Mouse (Mus musculus) left cerebral cortex, postnatal 25 days (tissue): ENCODE results near the gene Lima1. TPM values are rescaled to one million over a fixed set of nuclear protein-coding genes. Genes with fewer than 3 reads are reported as not detected.
"Not testable (repeated sequence)": the region's sequence is repeated elsewhere in the genome, so short reads cannot be mapped to it uniquely, and the experiment has no call there.

Experiments
- DNase-seq, 2 experiments: peaks; one replicate each; pipeline ENCODE4 v3.0.0; 2022; ENCODE audit warnings: low spot score in 2 of 2, mixed read lengths in 1 of 2
- intact Hi-C: fragments of 180-260 bp; cut with DNase I; formaldehyde crosslinking; loops from one replicate; pipeline ENCODE4 v1.15.1; 2025
- total RNA-seq, 2 experiments: library from RNA; stranded (reverse); gene quantifications; 2 replicates each; pipeline ENCODE4 v1.2.3; 2021

Gene Lima1
- total RNA-seq, 2 experiments from 2014 or later, result 9.1 to 9.3 TPM

- peak in 1 of 2 experiments; percentile 31 for DNase-seq
- intact Hi-C loops, result loop anchor here (10.0 kb wide), 2 partner anchors 127 to 283 kb away; no protein-coding TSS in a partner anchor
Measured at GRCm38 (mm10) chr15:99778148-99778547, 97.1 kb downstream of the Lima1 start.

- intact Hi-C loops, result loop anchor here (2.0 to 10.0 kb wide), 4 partner anchors 48 to 278 kb away; partner anchors contain the start of gene Cox14
- no peak for DNase-seq
Measured at GRCm38 (mm10) chr15:99772925-99773324, 102.3 kb downstream of the Lima1 start.

GRCm38 (mm10) chr15:99772881-99772924 lies 102.6 kb downstream of the Lima1 start, which contains the start of gene Cers5:
Gene Cers5, minus strand, starts transcription at chr15:99772885.
- DNase-seq, result not testable (repeated sequence)
- intact Hi-C loops, result loop anchor here (2.0 to 10.0 kb wide), 4 partner anchors 48 to 278 kb away; partner anchors contain the start of gene Cox14

- intact Hi-C loops, result loop anchor here (2.0 to 10.0 kb wide), 4 partner anchors 48 to 278 kb away; partner anchors contain the start of gene Cox14
- peak; percentile 86 to 87 for DNase-seq
Measured at GRCm38 (mm10) chr15:99772277-99772880, 102.9 kb downstream of the Lima1 start.

GRCm38 (mm10) chr15:99771601-99772276 lies 103.5 kb downstream of the Lima1 start:
- peak; percentile 56 to 64 for DNase-seq
- intact Hi-C loops, result loop anchor here (2.0 to 10.0 kb wide), 4 partner anchors 47 to 277 kb away; partner anchors contain the start of gene Cox14

GRCm38 (mm10) chr15:99771004-99771500 lies 104.2 kb downstream of the Lima1 start:
- intact Hi-C loops, result loop anchor here (5.0 to 10.0 kb wide), 3 partner anchors 134 to 276 kb away; no protein-coding TSS in a partner anchor

GRCm38 (mm10) chr15:99768761-99769160 lies 106.5 kb downstream of the Lima1 start:
- intact Hi-C loops, result no loop called here
- DNase-seq, result no peak

More at GRCm38 (mm10) chr15:99771004-99771500, 104.2 kb downstream of the Lima1 start:
- no peak for DNase-seq

GRCm38 (mm10) chr15:99767467-99767866 lies 107.8 kb downstream of the Lima1 start:
- DNase-seq, result no peak
- intact Hi-C loops, result no loop called here

- intact Hi-C loops, result no loop called here
- peak in 1 of 2 experiments; percentile 18 for DNase-seq
Measured at GRCm38 (mm10) chr15:99754204-99754603, 121.1 kb downstream of the Lima1 start.

GRCm38 (mm10) chr15:99740229-99740628 lies 135.0 kb downstream of the Lima1 start:
- intact Hi-C loops, result no loop called here
- DNase-seq, result no peak

GRCm38 (mm10) chr15:99736675-99737074 lies 138.6 kb downstream of the Lima1 start:
- peak in 1 of 2 experiments; percentile 64 for DNase-seq

GRCm38 (mm10) chr15:99735631-99736030 lies 139.6 kb downstream of the Lima1 start:
- DNase-seq, result peak; percentile 100
- intact Hi-C loops, result no loop called here

More at GRCm38 (mm10) chr15:99736675-99737074, 138.6 kb downstream of the Lima1 start:
- intact Hi-C loops, result no loop called here

- no peak for DNase-seq
- intact Hi-C loops, result no loop called here
Measured at GRCm38 (mm10) chr15:99733186-99733585, 142.1 kb downstream of the Lima1 start.

- intact Hi-C loops, result no loop called here
Measured at GRCm38 (mm10) chr15:99731678-99732077, 143.6 kb downstream of the Lima1 start.

GRCm38 (mm10) chr15:99731167-99731566 lies 144.1 kb downstream of the Lima1 start:
- intact Hi-C loops, result no loop called here
- DNase-seq, result no peak

More at GRCm38 (mm10) chr15:99731678-99732077, 143.6 kb downstream of the Lima1 start:
- no peak for DNase-seq

- intact Hi-C loops, result loop anchor here (5.0 kb wide), 1 partner anchor 173 kb away; no protein-coding TSS in a partner anchor
- DNase-seq, result no peak
Measured at GRCm38 (mm10) chr15:99729056-99729783, 146.0 kb downstream of the Lima1 start.
